Mouse (Mus musculus): ENCODE measurements around the gene Synj1.

Gene Synj1

DNA sequence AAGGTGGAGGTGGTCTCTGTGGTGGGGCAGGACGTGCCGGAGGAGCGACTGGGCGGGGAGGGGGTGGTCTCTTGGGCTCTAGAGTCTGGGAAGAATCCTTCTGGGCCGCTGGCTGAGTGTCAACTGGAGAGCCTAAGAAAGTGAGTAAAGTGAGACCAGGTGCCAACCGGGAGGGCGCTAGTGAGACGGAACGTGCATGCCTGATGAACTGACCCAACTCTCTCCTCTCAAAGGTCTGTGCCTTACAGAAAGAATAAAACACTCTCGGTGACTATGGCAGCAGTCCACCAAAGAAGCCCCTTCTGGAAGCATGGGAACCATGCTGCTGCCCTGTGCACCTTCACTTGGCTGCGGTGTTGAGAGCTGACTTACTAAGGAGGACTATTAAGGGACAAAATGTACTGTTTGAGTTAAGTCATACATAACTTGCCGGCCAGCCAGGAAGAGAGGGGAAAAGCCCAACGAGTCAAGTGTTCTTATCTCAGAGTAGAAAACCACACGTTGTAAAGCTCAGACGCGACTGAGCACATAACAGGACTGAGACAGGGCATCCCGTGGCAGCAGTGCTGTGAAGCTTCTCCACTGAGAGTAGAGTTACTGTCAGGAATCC, 60.6 kb downstream of the Synj1 start:
- DNase-seq (ENCODE audit: extremely low spot score, low spot score): no peak

- no peak for DNase-seq (ENCODE audit: extremely low spot score, low spot score)
These were observed 64.1 kb downstream of the Synj1 start for GRCm38 (mm10) chr16:90946977-90947376.

- DNase-seq (ENCODE audit: extremely low spot score, low spot score): no peak
These were observed 69.9 kb downstream of the Synj1 start for GRCm38 (mm10) chr16:90941246-90941645.

GRCm38 (mm10) chr16:90934687-90935328, 76.3 kb downstream of the Synj1 start, which contains the start of gene Cfap298:
TSS of gene Cfap298 (minus strand) at chr16:90935114.
- DNase-seq (ENCODE audit: extremely low spot score, low spot score): peak; percentile 99

DNA sequence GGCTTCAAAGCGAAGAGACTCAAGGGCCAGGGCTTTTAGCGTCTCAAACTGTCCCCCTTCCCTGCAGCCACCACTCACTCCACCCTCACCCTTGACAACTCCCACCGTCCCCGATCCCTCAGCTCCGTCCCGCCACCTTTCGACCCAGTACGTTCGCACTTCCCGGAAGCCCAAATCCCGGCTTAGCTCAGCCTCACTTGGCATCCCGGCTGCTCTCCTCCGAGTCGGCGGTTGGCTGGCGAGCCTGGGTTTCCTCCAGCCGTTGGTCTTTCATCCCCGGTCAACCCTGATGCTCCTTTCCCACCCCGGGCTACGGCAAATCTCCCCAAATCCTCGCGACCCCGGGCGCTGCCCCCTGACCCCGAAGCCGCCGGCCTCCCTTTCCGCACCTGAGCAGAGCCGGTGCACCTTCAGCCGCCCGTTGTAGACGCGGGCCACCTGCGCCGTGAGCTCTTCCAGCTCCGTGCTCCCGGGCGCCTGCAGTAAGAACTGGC, 76.9 kb downstream of the Synj1 start:
- DNase-seq (ENCODE audit: extremely low spot score, low spot score): peak; percentile 74

- DNase-seq (ENCODE audit: extremely low spot score, low spot score): no peak
These were observed 77.5 kb downstream of the Synj1 start for GRCm38 (mm10) chr16:90933534-90934176.

- DNase-seq (ENCODE audit: extremely low spot score, low spot score): no peak
These were observed 83.7 kb downstream of the Synj1 start for GRCm38 (mm10) chr16:90927446-90927845.

DNA sequence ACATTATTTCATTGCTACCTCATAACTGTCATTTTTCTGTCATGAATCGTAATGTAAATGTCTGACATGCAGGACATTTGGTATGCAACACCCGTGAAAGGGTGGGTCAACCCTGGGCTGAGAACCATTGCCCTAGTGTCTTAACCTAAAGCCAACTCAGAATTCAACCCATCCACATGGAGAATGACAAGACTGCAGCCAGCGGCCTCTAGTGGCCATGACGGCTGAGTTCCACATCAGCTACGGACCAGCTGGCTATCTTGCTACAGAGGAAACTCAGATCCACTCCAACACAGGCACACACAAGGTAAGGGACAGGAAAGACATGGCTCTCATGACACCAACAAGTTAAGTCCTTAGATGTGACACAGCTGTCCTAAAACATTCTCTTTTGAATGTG, 85.6 kb downstream of the Synj1 start:
- peak; percentile 64 for DNase-seq (ENCODE audit: extremely low spot score, low spot score)

DNA sequence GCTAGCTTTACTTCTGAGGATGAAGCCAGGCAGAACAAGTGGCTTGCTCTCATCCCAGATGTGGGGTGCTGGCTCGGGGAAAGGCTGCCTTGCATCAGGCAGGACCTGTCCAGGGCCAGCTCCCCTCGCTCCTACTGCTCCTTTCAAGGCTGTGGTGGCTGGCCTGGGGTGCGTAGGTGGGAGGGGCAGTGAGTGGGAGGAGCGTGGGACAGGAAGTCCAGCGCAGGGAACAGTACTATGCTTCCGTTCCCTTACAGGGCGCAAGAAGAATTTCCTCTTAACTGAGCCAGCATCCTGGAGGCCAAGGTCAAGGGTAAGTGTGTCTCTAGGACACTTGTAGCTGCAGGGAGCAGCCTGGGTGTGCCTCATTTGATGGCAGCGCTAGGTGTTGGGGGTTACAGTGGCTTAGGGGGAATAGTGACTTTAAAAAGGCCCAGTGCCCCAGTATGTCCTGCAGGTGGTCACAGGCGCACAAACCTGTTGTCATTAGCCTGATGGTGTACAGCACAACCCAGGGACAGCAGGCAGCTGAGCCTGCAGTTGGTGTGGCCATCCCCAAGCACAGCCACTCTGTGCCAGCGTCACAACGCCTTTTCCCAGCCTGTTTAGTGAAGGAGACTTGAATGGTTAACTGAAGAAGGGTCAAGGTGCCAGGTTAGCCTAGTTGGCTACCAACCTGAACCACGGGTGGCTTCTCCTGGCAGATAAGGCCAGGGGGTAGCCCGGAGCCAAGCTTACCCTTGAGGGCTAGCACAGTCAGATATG, 86.3 kb downstream of the Synj1 start:
- no peak for DNase-seq (ENCODE audit: extremely low spot score, low spot score)

- no peak for DNase-seq (ENCODE audit: extremely low spot score, low spot score)
These were observed 89.5 kb downstream of the Synj1 start for GRCm38 (mm10) chr16:90921471-90922159.

GRCm38 (mm10) chr16:90917156-90917555, 94.0 kb downstream of the Synj1 start:
- DNase-seq (ENCODE audit: extremely low spot score, low spot score): no peak

DNA sequence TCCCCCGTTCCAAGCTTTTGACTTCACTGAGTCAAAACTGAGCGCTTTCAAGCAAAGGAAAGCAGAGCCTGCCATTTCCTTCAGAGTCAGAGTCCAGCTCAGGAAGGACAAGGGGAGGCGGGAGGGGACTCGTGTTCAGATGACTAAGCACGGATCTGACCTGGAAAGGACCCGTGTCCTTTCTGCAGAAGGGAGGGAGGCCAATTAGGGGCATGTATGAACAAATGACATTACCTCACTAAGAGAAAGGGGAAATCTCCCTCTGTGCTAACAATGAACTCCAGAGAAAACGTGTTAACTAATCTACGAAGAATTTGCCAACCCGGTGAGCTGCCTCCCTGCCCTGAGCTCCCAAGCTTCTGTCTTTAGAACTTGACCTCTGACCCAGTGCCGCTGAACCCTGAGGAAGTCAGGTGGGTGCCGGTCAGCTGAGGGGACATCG, 95.0 kb downstream of the Synj1 start:
- DNase-seq (ENCODE audit: extremely low spot score, low spot score): no peak

GRCm38 (mm10) chr16:90911766-90912165, 99.3 kb downstream of the Synj1 start:
- DNase-seq (ENCODE audit: extremely low spot score, low spot score): no peak

DNA sequence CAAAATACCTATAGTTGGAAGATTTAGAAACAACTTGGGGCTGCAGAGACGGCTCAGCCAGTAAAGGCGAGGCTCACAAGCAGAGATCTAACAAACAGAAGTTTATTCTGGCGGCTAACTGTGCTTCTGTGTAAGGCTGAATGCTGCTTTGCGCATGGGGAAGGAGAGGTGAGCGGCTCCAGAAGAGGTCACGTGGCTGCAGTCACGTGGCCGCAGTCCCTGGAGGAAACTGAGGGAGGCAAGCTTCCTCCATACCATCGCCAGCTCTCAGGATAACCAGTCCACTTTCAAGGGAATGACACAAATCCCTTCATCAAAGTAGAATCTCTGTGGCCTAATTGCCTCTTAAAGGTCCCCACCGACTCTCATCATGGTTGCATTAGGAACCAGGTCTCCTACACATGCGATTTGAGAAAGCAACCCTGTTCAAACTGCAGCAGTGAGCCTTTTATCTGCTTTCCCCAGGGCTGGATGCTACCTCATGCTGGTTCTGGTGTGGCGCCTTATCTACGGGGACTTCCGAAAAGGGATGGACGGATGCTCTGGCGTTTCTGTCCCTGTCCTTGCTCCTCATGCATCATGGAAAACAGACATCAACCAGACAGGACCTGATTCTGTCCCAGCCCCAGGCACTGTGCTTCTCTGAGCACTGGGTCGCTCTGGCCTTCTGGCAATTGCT, 100.1 kb downstream of the Synj1 start:
- no peak for DNase-seq (ENCODE audit: extremely low spot score, low spot score)

- no peak for DNase-seq (ENCODE audit: extremely low spot score, low spot score)
These were observed 103.9 kb downstream of the Synj1 start for GRCm38 (mm10) chr16:90907250-90907649.

DNA sequence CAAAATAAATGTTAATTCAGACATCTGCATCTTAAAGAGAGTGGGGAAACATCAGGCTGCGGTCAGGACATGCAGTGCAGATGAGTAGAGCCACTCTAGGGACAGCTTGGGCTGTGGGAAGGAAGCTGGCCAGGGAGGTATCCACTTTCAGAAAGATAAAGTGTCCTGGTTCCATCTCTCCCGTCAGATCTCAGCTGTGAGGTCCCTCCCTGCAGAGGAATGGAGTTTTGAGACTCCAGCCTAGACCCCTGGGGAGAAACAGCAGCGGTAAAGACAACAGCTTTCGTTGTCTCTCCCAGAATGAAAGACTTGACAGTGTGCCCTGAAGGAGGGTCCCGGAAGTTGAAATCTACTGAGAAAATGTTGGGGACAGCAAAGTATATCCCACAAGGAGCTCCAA, 107.8 kb downstream of the Synj1 start:
- DNase-seq (ENCODE audit: extremely low spot score, low spot score): no peak

GRCm38 (mm10) chr16:90901364-90901763, 109.7 kb downstream of the Synj1 start:
- no peak for DNase-seq (ENCODE audit: extremely low spot score, low spot score)

GRCm38 (mm10) chr16:90899498-90899897, 111.6 kb downstream of the Synj1 start:
- peak; percentile 34 for DNase-seq (ENCODE audit: extremely low spot score, low spot score)

- no peak for DNase-seq (ENCODE audit: extremely low spot score, low spot score)
These were observed 113.5 kb downstream of the Synj1 start for GRCm38 (mm10) chr16:90897651-90898050.

GRCm38 (mm10) chr16:90893792-90894191, 117.3 kb downstream of the Synj1 start:
- no peak for DNase-seq (ENCODE audit: extremely low spot score, low spot score)

DNA sequence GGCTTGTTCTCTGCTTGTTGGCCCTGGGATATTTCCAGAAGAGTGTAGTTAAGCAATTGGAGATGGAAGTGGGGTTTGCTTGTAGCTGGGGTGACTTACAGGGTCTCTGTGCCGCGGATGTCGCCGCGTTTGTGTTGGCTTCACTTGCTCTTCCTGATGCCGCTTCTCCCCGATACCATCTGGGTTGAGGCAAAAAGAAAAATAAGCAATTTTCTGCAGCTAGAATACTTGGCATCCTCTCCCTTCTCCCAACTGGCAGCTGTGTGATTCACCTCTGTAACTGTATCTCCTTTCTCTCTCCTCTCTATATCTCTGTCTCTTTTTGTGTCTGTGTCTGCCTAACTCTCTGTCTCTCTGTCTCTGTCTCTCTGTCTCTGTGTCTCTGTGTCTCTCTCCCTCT, 118.1 kb downstream of the Synj1 start:
- DNase-seq (ENCODE audit: extremely low spot score, low spot score): no peak

All from neural tube, embryonic 10.5 days (tissue).